Mouse (Mus musculus) thymus, adult 2 months (tissue): ENCODE measurements at regions not wholly inside any gene's neighbourhood (a gene's known extent, or its start where the extent isn't known, plus 50 kb on each side); places are given as distances from the start of the nearest gene placed in this dataset.

Experiments
- CTCF ChIP-seq: fragments of 200-500 bp; IDR thresholded peaks from 2 replicates; pipeline ENCODE4 v1.5.1; 2012; ENCODE audit warnings: mild to moderate bottlenecking, control low read depth, low read length, moderate library complexity, borderline replicate concordance; ENCODE audit not compliant: control insufficient read depth, poor library complexity, insufficient read depth; ENCODE audit errors: extremely low read depth
- POLR2A ChIP-seq: fragments of 200-500 bp; IDR thresholded peaks from 2 replicates; pipeline ENCODE4 v1.6.1; 2012; ENCODE audit warnings: mild to moderate bottlenecking, low read length, control low read depth, moderate library complexity; ENCODE audit not compliant: control insufficient read depth, poor library complexity, insufficient read depth; ENCODE audit errors: extremely low read depth

DNA sequence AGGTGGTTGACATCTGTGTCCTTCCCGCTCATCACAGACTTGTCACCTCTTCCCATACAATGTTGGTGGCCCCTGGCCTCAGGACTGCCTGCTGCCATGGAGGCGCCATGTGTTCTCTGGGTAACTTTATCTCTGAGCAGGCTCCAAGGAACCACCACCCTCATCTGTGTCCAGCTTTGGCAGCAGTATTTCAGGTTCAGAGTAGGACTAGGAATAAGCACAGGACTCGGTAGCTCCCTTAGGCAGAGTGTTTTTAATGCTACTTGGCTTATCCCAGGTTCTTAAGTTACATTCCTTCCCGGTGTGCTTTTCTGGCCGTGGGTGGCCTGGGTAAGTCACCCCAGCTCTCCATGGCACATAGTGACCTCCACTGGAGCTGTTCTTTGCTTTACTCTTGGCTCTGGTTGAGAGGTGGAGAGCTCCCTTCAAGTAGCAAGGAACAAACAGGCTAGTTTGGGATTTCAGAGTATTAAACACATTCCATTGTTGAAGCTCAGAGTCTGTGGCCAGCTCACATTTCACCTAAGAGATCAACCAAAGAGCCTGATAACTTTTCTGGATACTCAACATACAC lies 153.0 kb downstream of the 1700129C05Rik start:
- TF ChIP-seq CTCF (no peak), POLR2A (no peak)
